Mouse (Mus musculus): ENCODE measurements around the gene Car15.

Car15 gene

DNA sequence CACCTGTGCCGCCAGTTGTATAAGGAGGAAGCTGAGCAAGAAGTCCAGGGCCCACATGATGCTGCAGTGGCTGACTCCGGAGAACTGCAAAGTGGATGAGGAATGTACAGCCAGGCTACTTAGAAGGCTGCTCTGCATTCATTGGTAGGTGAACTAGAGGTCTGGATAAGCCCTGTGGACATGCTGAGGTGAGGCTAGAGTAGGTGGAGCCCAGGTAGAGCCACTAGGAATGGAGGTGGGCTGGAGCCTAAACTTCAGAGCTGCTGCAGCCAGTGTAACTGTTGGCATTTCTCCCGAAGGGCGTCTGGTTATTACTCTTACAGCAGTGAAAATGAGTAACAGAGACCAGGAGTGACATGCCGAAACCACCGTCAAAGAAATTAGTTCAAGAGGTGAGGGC, at the start of gene Car15:
Gene Car15, minus strand, starts transcription at position 314 of the 400 bp plus-strand sequence.
- no peak for DNase-seq

GRCm38 (mm10) chr16:17884116-17884515, 46.0 kb upstream of the Car15 start:
- no peak for DNase-seq

DNA sequence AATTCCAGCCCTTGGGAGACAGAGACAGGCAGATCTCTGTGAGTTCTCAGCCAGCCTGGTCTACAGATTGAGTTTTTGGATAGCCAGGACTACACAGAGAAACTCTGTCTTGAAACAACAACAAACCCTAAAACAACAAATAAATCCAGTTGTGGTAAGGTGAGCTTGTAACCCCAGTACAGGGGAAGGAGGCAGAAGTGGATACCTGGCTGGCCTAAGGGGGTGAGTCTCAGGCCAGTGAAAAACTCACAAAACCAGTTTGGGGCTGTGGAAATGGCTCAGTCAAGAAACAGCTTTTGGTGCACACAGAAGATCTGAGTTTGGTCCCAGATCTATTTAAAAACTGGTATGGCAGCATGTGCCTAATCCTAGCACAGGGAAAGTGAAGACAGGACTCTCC, 44.0 kb upstream of the Car15 start:
- no peak for DNase-seq

GRCm38 (mm10) chr16:17879571-17879970, 41.4 kb upstream of the Car15 start:
- DNase-seq, result no peak

- no peak for DNase-seq
Measured at GRCm38 (mm10) chr16:17876096-17876495, 37.9 kb upstream of the Car15 start.

DNA sequence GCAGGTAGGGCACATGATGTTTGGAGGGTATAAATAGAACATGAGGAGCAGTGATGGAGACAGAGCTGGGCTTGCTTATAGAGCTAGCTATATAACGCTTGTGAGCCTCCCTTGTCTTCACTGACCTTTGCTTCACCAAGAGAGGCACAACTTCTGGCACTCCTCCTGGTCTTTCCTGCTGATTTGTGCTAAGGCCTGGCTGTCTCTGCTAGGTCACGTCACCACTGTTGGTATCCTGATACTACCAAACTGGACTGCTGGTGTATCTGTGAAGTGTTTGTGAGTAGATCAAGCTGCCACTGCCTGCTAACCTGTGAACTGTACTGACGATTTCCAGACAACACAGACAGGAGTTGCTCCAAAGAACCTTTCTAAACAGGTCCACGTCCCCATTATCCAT, 37.0 kb upstream of the Car15 start:
- DNase-seq, result no peak

DNA sequence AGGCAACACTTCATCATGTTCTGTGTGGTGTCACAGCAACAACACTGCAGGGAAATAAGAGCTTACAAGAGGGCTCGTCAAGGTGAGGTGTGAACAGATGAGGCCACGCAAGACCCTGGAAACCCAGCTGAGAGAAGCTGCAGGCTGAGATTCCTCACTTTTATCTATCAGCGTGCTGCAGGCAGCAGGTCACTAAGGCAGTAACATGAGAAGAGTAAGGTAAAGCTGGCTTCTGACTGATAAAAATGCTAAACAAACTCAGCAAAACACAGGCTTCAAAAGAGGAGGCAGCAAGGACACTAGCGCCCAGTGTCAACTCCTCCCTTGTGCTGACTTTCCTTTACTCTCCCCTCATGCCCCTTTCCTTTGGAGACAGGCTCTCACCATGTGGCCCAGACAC, 34.8 kb upstream of the Car15 start:
- DNase-seq, result no peak

- DNase-seq, result no peak
Measured at GRCm38 (mm10) chr16:17871248-17871647, 33.1 kb upstream of the Car15 start.

DNA sequence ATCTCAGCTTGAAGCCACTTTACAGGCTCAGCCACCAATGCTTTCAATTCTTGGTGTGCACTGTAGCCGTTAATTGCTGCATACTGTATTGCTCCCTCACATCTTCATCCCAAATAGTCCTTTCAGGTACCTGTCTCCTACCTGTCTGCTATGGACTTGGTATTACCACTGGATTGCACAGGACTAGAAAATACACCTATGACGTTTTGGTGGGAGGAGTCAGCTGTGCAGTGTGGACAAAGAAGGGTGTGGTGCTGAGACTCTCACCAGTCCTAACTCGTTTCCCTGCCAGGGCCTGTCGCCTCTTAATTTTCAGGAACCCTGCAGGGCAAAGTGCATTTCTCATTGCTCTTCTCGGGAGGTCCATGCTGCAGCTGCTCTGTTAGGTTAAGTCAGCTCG, 27.6 kb upstream of the Car15 start:
- no peak for DNase-seq

DNA sequence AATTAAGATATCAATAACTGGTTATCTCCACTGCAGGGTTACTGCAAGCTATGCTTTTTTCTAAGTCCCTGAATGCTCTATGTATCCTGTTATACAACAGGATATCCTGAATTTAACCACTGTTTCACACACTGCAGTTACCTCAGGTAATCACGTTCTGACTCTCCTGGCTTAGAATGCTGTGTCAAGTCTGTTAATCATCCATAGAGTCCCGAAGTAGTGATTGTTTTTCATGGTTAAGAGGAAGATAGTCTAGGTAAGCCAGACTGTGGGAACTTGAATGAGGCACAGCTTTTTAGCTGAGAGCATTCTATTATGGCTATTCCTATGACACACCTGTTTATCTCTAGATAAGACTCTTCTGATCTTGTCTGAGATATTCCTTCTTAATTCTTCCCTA, 27.1 kb upstream of the Car15 start:
- DNase-seq, result no peak

- no peak for DNase-seq
Measured at GRCm38 (mm10) chr16:17858592-17858991, 20.4 kb upstream of the Car15 start.

DNA sequence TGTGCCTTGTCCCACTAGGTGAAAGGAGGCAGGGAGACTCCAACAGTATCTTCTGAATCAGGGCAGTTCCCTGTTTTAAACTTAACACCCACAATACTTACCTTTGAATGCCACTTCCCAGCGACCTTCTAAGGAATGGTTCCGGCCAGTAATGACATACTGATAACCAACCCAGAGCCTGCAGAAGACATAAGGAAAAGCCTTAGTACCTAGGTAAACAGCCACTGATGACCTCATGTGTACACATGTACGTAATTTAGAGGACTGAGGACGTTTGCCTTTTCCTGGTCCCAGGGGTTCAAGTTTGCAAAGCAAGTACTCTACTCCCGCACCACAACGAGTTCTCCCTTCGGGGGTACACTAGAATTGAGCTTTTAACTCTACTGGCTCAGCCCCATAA, 19.0 kb upstream of the Car15 start:
- no peak for DNase-seq

GRCm38 (mm10) chr16:17853263-17853662, 15.1 kb upstream of the Car15 start:
- DNase-seq, result no peak

GRCm38 (mm10) chr16:17851860-17852259, 13.7 kb upstream of the Car15 start:
- peak; percentile 53 for DNase-seq

DNA sequence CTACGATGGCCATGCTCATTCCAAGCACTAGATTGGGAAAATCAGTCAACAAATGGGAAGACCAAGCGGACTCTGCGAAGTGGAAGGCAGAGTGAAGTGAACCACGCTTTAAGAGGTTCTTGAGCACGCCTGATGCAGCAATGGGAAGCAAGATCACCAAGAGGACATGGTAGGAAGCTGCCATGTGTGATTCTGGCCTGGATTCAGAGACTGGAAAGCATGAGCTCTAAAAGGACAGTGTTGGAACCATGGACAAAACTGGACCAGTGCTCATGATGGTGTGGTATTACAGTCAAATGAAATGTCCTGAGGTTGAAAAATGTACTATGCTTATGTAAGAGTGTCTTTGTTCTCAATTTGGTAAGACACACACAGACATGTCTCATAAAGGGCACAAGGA, 13.2 kb upstream of the Car15 start:
- DNase-seq, result no peak

DNA sequence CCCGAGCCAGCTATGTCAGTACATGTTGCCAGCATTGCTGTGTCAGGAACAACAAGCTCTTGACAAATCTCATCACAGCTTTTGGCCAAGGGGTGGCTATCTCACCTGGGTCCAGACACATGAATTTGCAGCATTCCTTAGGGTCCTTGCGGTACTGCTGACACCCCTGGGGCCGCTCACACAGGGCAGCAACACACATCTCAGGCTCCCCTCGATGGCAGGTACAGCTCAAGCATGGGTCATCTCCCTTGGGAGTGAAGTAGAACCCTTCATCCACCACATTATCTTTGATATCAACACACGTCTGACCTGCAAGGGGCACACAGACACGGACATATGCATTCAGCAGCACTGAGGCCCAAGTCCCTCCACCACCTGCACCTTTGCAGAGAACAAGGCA, 11.3 kb upstream of the Car15 start:
- no peak for DNase-seq

GRCm38 (mm10) chr16:17848928-17849327, 10.8 kb upstream of the Car15 start:
- DNase-seq, result no peak

GRCm38 (mm10) chr16:17848431-17848830, 10.3 kb upstream of the Car15 start:
- no peak for DNase-seq

DNA sequence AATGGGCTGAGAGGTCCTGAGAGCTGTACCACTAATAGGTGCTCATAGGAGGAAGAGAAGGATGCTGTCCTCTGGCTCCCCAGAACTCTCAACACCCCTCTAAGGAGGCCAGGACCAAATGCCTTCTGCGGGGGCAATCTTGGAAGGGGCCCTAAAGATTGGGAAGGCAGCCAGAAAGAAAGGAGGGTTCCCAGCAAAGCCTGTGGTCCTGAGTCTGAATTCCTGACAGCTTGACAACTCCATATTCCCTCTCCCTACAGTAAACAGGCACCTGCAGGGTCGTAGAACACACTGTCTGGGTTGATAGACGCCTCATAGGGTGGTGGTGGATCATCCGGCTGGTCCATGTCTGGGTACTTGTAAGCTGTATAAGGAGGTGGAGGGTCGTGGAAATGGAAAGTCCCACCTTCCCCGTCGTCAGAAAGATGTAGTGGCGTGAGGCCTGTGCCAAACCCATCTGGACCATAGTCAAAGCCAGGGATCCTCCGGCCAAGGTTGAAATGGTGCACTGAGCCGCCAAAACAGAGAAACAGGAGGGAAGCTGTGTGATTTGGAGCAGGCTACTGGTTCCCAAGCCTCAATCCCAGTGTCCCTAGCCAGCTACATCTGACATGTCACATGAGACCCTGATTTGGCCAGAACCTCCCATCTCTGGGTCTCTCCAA, 5.7 kb upstream of the Car15 start:
- DNase-seq, result no peak

GRCm38 (mm10) chr16:17842437-17842836, 4.3 kb upstream of the Car15 start:
- no peak for DNase-seq

- no peak for DNase-seq
Measured at GRCm38 (mm10) chr16:17839976-17840375, 1.8 kb upstream of the Car15 start.

- DNase-seq, result no peak
Measured at GRCm38 (mm10) chr16:17835481-17835880, 2.7 kb downstream of the Car15 start.

- no peak for DNase-seq
Measured at GRCm38 (mm10) chr16:17834543-17834942, 3.6 kb downstream of the Car15 start.

DNA sequence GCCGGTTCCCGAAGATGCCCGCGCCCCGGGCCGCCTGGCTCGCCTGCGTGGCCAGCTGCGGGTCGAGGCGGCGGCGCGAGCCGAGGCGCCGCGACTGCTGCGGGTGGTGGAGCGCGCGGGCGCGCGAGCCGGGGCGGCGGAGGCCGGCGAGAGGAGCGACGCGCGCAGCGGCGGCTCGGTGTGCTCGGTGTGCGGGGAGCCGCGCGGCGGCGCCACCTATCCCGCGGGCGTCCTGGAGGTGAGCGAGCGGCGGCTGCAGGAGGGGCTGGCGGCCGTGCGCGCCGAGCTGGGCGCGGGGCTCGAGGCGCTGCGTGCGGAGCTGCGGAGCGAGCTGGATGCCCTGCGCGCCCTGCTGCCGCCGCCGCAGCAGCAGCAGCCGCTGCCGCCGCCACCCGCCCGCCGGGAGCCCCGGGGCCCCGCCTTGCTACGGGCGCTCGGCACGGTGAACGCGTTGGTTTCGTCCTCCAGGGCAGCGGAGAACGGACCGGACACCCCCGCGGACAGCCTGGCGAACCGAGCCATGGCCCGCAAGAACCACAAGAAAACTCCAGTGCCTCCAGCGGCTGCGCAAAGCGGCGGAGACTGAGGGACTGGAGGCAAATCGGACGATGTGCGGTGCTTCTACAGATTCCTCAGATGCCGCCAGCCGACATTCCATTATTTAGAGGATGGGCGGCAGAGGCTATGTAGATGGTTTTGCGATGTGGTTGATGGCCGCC, 4.3 kb downstream of the Car15 start:
- no peak for DNase-seq

- no peak for DNase-seq
Measured at GRCm38 (mm10) chr16:17833321-17833680, 4.9 kb downstream of the Car15 start.
